Mouse (Mus musculus) heart, postnatal 4 days (tissue): Measurements from ENCODE around the gene Bcl3. TPM values are rescaled to one million over a fixed set of nuclear protein-coding genes. Genes with fewer than 3 reads are reported as not detected.
"Not testable (repeated sequence)": the region's sequence is repeated elsewhere in the genome, so short reads cannot be mapped to it uniquely, and the experiment has no call there.

Experiments
- DNase-seq: peaks from one replicate; pipeline ENCODE4 v3.0.0; 2021
- total RNA-seq, 2 experiments: library from RNA; stranded (reverse); gene quantifications; 2 replicates each; pipeline ENCODE4 v1.2.3; 2021

Gene Bcl3
- total RNA-seq, 2 experiments from 2014 or later, result 4.0 TPM

DNA sequence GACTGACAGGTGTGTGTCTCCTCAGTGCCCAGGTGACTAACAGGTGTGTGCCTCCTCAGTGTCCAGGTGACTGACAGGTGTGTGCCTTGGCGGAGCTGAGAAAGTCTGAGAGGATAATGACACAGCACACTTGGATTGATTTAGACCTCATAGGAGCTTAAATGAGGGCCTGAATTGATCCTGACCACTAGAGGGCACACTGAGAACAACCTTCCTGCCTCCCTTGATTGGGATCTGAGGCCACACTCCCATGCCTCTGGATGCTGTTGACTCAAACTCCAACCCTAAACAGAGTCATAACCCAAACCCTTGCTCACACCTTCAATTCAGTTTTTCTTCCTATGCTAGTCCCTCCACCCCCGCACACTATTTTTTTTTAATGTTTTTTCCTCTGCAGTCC is 21.8 kb downstream of the Bcl3 start:
- peak; percentile 68 for DNase-seq

DNA sequence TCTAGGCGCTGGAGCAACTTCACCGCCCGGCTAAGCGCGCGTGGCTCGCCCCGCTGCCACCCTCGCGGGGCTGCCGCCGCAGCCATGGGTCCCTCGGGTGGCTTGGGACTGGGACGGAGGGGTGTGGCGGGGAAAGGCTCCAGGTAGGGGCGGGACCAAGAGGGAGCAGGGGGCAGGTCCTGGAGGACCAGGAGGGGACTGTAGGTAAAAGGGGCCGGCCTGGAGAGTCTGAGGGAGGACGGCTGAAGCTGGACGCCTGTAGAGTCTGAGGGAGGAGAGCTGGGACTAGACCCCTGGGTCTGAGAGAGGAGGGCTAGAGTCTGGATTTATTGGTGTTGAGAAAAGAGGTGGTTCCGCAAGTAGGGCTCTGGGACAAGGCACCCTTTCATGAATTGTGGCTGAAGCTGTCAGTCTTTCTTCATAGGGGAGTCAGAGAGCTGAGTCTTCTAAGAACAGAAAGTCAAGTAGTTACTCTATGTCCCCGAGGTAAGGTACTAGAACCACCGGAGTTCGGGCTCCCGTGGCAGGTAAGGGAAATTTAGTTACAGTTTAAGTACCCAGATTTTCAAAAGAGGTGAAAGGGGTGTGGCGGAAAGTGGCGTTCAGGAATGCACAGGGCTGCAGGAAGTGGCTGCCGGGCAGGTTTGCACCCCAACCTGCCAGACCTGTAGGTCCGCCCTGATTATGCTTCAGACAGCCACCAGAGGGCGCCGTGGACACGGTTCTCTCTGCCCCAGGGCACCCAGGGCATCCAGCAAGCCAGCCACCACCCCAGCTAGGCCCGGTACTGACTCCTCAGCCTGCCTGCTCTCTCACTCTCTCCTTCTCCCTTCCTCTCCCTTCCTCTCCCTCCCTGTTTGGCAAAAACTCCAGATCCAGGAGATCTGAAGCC is 25.6 kb downstream of the Bcl3 start, which contains the start of gene Cblc:
TSS of gene Cblc (minus strand) at position 113 of the 892 bp plus-strand sequence.
- DNase-seq, result peak; percentile 86

DNA sequence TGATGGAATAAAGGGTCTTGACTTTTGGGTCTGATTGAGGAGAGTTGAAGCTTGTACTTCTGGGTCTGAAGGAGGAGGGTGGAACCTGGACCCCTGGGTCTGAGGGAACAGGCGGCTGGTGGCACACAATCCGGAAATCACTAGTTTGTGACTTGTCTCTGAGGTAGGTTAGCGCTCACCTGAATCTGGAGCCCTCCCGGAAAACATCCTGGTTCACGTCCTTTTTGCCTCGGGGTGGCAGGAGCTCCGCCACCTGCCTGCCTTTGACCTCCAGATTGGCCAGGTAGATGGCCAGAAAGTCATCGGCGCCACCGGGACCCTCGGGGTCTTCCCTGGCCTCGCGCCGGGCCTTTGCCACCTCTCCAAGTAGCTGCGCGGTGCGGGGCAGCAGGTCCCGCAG is 26.3 kb downstream of the Bcl3 start:
- DNase-seq, result no peak

DNA sequence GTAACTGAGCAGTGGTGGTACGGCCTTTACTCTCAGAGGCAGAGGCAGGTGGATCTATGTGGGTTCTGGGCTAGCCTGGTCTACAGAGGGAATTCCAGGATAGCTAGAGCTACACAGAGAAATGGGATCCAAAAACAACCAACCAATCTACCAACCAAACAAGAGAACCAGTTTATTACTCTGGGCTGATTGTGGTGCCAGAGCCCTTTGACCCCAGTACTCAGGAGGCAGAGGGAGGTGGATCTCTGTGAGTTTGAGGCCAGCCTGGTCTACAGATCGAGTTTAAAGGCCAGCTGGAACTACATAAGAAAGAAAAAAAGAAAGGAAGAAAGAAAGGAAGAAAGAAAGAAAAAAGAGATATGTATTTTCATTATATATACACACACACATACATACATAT is 27.3 kb downstream of the Bcl3 start:
- DNase-seq, result no peak

DNA sequence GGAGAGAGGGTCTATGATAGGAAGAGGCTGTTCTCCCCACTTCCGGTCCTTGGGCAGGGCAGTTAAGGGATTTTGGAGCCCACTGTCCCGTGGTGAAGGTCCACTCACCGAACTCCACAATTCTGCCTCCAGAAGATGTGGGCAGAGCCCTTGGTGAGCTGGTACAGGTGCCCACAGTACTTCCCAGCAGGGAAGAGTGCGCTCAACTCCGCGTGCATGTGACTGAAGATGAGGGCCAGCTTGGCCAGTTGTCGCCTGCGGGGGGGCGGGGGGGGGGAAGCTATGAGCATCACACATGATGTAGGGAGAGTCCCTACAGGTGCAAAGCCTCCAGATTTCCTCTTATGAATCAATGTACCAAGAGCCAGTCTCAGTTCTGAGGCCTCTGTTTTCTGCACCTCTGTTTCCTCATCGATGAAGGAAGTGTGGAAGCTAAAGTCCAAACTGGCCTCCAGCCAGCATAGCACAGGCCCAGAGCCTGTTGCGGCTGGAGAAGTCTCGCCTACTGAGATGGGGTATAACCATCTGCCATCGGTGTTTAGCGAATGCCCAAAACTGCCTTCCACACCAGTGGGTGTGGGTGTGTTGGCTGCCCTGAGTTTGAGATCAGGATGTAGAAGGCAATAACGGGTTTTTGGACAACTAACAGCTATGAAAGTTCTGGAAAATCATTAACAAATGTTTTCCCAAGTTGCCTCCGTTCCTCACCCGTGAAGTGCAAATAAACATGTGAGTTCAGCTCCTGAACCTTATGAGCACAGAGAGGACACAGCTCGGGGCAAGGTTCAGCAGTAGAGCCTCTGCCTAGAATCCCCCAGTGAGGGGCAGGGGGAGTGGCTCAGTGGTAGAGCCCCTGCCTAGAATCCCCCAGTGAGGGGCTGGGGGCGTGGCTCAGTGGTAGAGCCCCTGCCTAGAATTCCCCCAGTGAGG is 29.6 kb downstream of the Bcl3 start:
- no peak for DNase-seq

DNA sequence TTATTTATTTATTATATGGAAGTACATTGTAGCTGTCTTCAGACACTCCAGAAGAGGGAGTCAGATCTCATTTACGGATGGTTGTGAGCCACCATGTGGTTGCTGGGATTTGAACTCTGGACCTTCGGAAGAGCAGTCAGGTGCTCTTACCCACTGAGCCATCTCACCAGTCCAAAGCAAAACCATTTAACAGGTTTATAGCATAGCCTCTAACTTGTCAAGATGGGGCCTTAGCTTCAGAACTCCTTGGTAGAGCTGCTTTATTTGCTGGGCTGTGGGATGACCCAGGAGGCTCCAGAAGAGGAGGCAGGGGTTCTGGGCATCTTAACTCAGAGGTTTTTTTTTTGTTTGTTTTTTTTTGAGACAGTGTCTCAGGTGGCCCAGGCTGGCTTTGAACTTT is 31.1 kb downstream of the Bcl3 start:
- DNase-seq, result not testable (repeated sequence)

DNA sequence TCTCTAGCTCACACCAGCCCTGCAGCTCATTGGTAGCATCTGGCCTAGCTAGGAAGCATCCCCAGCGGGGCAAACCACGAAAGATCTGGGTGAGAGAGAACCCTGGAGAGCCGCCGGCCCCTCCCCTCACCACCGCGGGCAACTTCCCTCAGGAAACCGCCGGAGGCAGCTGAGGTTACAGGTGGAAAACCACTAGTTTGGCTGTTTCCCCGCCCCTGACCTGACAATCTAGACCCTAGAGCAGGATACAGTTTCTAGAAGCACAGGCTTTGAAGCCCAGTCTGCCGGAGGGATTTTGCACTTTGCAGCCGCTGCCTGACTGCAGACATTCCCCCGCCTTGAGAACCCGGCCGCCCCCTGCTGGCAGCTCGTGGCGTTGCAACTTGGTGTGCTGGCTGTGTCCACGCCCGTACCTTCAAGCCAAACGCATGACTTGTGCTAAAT is 32.6 kb downstream of the Bcl3 start:
- DNase-seq, result peak; percentile 96

DNA sequence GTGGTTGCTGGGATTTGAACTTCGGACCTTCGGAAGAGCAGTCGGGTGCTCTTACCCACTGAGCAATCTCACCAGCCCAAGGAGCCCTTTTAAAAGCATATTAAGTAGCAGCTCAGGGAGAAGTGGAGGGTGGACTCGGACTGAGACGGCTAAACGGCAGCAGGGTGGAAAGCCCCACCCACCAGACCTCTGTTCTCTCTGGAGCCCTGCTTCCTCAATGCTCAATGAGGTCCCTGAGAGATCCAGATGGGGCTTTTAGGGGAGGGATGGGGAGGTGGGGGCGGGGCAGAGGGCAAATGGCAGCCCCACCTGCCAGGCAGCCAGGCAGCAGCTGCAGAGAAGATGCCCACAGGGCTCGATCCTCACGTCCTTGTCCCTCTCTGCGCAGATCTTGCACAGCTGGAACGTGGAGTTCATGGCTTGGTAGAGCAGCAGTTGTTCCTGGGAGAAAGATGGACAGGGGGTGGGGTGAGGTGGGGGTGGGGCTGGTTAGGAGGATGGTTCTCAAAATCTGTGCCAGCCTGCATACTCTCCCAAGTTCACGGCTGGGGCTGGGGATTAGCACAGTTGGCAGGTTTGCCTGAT is 36.6 kb downstream of the Bcl3 start:
- DNase-seq, result no peak

DNA sequence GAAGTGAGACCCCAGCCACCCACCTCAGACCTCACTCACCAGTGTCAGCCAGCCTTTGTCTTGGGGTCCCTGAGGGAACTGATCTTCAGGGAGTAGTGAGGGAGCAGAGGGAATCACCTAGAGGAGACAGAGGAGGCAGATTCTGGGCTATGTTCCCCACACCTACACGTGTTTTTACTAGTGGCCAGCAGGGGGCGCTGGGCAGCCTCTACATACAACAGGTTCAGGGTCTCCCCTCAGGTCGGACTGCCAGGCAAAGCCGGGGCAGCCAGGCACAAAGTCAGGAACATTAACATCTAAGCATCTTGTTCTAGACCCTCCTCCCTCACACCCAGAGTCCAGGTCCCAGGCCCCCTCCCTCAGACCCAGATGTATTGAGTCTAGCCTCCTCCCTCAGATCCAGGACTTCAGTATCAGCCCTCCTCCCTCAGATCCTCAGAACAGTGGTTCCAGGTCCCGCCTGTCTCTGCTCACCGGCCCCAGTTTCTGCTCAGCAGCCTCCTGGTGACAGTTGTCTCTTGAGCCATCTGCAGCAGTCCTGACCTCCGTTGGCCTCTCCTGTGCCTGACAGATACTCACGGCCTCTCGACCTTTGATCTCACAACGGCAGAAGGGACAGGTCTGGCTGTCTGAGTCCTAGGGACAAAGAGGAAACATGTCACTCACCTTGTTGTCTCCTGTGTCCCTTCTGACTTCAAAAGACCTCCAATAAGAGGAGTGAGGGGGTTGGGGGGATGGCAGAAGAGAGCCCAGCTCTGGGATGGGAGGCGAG is 37.6 kb downstream of the Bcl3 start:
- DNase-seq, result no peak

DNA sequence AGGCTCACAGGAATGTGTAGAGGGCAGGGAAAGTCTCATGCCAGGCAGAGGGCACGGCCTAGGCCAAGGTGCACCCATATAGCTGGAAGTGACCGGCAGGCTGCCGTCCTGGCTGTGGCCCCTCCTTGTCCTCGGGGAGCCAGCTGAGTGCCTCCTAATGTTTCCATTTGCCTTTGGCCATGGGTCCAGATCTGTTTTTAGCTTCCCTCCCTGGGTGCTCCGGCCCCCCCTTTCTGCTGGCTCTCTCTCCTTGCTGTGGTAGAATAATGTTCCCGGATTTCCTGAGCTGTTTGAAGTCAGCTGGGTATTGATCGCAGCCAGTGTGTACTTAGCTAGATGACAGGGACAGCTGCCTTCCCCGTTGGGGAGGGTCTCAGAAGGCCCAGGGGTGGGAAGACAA is 38.9 kb downstream of the Bcl3 start:
- DNase-seq, result peak; percentile 52

DNA sequence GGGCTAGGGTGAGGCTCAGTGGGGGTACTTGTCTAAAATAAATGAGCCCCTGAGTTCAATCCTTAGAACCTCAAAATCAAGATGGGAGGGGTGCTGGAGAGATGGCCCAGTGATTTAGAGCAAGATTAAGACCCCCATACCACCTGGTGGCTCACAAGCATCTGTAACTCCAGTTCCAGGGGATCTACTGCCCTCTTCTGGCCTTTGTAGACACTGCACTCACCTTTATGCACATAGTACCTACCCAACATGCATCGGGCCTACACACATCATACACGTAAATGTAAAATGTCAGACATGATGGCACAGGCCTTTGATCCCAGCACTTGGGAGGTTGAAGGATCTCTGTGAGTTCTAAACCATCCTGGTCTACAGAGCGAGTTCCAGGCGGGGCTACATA is 39.9 kb downstream of the Bcl3 start:
- DNase-seq, result peak; percentile 77

DNA sequence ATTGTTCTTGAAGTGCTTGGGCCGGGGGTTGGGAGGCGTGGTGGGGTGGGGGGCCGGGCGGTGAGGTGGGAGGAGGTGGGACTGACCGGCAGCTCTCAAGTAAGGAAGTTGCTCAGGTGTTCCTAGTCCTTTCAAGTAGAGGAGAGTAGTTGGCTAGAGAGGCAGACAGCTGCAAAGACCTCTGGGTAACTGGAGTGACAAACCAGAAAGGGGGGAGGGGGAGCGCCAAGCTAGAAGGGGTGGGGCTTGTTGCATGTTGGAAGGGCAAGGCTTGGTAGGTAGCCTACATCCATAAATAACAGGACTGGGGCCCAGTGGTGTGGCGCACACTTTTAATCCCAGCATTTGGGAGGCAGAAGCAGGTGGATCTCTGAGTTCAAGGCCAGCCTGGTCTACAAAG is 40.8 kb downstream of the Bcl3 start:
- DNase-seq, result no peak

DNA sequence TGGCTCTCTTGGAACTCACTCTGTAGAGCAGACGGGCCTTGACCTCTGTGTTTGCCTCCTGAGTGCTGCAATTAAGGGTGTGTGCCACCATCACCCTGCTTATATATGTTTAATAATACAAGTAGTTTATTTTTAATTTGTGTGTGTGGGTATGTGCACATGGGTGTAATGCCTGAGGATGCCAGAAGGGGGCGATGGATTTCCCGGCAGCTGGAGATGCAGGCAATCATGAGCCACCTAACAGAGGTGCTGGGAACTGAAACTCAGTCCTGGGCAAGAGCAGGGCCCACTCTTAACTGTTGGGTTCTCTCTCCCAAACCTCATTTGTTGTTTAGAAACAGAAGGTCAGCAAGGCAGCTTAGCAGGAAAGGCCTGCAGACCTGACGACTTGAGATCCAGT is 42.7 kb downstream of the Bcl3 start:
- no peak for DNase-seq

DNA sequence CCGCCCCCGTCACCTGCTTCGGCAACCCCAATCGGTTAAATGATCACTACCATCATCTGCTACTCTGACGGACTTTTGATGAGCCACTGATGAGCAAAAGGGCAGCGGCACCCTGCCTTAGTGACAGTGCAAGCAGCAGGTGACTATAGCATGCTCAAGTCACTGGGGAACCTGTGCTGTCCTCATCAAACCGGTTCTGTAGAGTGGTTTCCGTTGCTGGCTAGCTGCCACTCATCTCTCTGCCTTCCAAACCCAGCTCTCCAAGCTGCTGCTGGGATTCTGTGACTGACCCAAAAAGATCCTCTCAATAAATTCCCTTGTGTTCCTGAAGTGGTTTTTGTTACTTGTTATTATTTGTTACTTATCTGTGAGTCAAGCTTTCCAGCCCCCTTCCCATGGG is 43.9 kb downstream of the Bcl3 start:
- no peak for DNase-seq

DNA sequence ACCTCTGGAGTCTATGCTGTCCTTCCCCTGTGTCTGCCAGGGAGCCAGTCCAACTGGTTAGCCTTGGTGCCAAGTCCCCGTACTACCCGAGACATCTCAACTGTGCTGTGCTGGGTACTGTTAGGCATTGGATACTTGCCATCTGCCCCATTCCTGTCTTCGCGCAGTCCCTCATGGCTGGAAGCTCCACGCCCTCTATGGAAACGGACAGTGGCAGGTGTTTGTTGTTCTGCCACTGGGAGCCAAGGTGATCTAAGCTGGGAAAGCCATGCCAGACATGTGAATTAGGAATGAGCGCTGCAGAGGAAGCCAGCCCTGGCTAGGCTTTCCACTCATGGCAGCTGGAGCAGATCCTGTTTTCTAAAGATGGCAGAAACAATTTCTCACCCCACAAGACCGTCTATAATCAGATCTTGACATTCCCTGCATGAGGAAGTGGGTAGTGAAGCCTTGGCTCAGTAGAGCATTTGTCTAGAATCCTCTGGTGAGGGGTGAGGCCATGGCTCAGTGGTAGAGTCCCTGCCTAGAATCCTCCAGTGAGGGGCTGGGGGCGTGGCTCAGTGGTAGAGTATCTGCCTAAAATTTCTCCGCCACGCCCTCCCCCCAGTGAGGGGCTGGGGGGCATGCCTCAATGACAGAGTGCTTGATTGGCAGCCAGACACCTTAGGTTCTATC is 45.4 kb downstream of the Bcl3 start:
- peak; percentile 66 for DNase-seq

DNA sequence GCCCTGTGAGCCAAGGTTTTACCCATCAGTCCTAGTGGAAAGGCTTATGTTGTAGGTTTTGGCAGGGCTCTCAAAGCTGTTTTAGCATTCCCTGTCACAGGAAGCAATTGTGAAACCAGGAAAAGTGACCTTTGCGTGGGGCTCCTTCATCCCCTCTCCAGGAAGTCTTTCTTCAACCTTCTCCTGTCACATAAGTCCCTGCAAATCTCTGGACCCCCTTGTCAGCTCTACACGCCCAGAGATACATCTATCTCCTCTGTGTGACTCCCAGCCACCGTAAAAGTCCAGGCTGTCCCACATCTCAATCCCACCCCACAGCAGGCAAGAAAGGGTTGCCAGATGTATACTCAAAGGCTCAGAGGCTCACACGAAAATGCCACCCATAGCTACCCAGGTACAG is 50.9 kb downstream of the Bcl3 start:
- no peak for DNase-seq

DNA sequence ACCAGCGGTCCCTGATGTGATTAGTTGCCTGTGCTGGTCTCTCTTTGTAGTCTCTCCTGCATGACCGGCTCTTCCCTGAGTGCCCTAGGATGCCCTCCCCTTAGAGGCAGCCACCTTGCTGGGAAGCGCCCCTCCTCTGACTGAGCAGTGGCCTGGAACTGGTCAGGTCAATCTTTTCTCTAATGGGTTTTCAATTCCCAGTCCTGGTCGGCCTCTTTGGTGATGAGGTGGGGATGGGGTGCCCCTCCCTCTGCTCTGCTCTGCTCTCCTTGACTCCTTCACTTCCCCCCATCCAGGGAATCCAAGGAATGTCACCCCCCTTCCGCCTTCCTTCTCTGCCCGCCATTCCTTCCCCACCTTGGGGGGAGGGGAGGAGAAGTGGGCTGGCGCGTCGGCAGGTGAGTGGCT is 51.6 kb downstream of the Bcl3 start, which contains the start of gene Bcam:
TSS of gene Bcam (minus strand) at position 33 of the 408 bp plus-strand sequence.
- no peak for DNase-seq

DNA sequence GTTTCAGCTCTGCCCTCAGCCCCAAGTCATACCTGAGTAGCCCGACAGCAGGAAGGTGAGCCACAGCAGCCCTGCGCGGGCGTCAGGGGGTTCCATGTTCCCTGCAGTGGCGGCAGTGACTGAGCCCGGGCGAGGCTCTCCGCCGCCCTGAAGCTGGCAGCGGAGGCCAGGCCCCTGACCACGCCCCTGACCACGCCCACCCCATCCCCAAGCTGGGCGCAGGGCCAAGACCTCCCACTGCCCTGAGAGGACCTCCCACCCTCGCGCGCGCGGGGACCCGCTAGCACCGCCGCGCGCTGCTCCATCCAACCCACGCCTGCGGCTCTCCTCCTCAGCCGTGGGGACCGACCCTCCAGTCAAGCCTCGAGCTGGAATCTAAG is 52.2 kb downstream of the Bcl3 start:
- DNase-seq, result peak; percentile 96

DNA sequence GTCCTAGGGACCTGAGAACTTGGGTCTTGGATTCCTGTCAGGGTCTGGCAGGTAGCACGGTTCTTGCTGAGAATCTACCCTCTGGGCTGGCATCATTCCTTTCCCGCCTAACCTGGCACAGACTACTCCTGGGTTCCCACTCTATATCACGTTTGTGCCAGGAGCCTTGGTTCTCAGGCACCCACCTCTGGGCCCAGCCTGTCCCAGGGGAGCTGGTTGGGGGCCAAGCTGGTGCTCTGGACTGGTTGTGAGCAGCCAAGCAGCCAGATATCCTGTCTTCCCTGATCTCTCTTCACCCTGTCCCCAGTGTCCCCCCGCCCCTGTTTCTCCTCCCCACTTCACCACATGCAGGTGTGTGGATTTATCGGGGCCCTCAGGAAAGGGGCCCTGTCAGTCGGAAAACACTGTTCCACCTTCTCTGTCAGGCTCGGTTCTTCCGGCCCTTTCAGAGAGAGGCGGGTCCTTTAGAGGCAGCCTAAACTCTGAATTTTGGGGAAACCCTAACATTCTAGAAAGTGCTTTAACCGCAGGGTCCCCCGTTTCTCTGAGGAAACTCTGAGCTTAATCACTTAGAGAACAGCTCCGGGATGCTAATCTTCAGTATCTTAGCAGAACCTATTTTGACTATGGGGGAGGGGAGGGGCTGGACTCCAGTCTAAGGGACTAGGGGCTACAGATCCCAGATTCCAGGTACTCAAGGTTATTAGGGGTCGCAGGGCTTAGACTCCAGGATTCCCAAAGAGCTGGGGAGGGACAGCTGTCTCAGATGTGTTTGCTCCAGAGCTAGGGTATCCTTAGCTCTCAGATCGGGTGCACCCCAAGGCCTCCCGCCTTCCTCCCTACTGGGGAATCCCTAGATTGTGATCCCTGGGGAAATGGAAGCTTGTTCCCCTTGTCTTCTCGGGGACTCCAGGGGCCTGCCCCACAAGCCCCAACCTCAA is 52.9 kb downstream of the Bcl3 start:
- no peak for DNase-seq

DNA sequence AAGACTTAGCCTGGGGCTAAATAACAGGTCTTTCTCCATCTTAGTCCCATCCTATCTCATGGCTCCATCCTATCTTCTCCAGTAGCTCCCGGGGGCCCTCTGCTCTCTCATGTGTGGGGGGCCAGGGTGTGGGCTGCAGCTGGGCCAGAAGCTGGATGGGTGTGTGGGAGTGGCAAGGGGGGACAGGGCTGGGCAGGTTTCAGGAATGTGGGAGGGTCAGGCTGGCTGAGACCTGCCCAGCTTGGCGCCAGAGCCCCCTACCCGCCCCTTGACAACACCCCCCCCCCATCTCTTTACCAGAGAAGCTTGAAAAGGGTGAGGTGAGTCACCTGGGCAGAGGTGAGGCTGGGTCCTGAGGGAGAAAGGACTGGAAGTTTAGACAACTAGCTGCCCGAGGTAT is 53.6 kb downstream of the Bcl3 start:
- DNase-seq, result no peak
